In genomic region chr12:99545270-99545770, GRCm38 (mm10) we compare ENCODE assay signal across 28 mouse cellular contexts. TPM values are rescaled to one million over a fixed set of nuclear protein-coding genes. Genes with fewer than 3 reads are reported as not detected.
DNase-seq lines count a peak whose midpoint lies in the region; ATAC-seq and TF ChIP-seq lines count a peak whose summit lies in the region.
"Had no signal": no experiment of that assay in that cellular context is flagged by ENCODE, and none has a peak within 500 bp of the region (broad histone marks: within the 10 kb centered on the region; RNA-seq: fewer than 3 reads in every experiment).

No protein-coding gene starts in this region.

- H3K27me3 ChIP-seq in heart, adult 2 months (ENCODE audit: control insufficient read depth, insufficient read depth, low read length) = no peaks in the 10 kb centered on the region
- H3K27me3 ChIP-seq in kidney, postnatal 0 days (ENCODE audit: insufficient read depth, low read length) = no peaks in the 10 kb centered on the region
- H3K27me3 ChIP-seq in kidney, embryonic 14.5 days (ENCODE audit: control insufficient read depth, insufficient read depth, low read length) = no peaks in the 10 kb centered on the region
- H3K27me3 ChIP-seq: embryonic facial prominence, embryonic 13.5 days; forebrain, embryonic 12.5 days; limb, embryonic 13.5 days; lung, embryonic 15.5 days; midbrain, embryonic 13.5 days; neural tube, embryonic 13.5 days had no signal

- no peak overlapping the region for H3K4me2 ChIP-seq in kidney, postnatal 0 days (ENCODE audit: low read length)
- no peak overlapping the region for H3K4me2 ChIP-seq in kidney, embryonic 14.5 days (replicated peaks; ENCODE audit: low read depth, low read length)
- H3K4me2 ChIP-seq: embryonic facial prominence, embryonic 13.5 days; forebrain, embryonic 12.5 days; hindbrain, embryonic 14.5 days; limb, embryonic 13.5 days; liver, embryonic 11.5 days; lung, embryonic 15.5 days; midbrain, embryonic 13.5 days; neural tube, embryonic 13.5 days had no signal

- no peak for TF ChIP-seq POLR2A in heart, adult 2 months (IDR thresholded peaks at IDR 0.05; ENCODE audit: insufficient read depth, low read depth, low read length)

- no peak for TF ChIP-seq CTCF in heart, adult 2 months (IDR thresholded peaks at IDR 0.05)
- no peak for TF ChIP-seq CTCF in kidney, postnatal 0 days (IDR thresholded peaks at IDR 0.05; ENCODE audit: low read depth)

- no peaks in the 10 kb centered on the region for H3K9me3 ChIP-seq in kidney, postnatal 0 days (replicated peaks; ENCODE audit: low read length)
- no peaks in the 10 kb centered on the region for H3K9me3 ChIP-seq in kidney, embryonic 14.5 days (ENCODE audit: control insufficient read depth, low read length)
- H3K9me3 ChIP-seq: embryonic facial prominence, embryonic 13.5 days; heart, embryonic 10.5 days; lung, embryonic 15.5 days; neural tube, embryonic 13.5 days had no signal

- H3K4me3 ChIP-seq in heart, adult 2 months = no peak overlapping the region
- no peak overlapping the region for H3K4me3 ChIP-seq in kidney, postnatal 0 days (replicated peaks; ENCODE audit: low read depth, low read length)
- H3K4me3 ChIP-seq in kidney, embryonic 14.5 days (ENCODE audit: low read length) = no peak overlapping the region
- H3K4me3 ChIP-seq in brown adipose tissue, adult 24 weeks (ENCODE audit: insufficient read depth, low read depth, low read length) = no peak overlapping the region
- H3K4me3 ChIP-seq: embryonic facial prominence, embryonic 13.5 days; forebrain, embryonic 12.5 days; heart, embryonic 10.5 days; layer of hippocampus, adult 2 months; left cerebral cortex, adult 2 months; limb, embryonic 13.5 days; lung, embryonic 15.5 days; midbrain, embryonic 13.5 days; neural tube, embryonic 13.5 days had no signal

- no peak for TF ChIP-seq EP300 in heart, adult 2 months (IDR thresholded peaks at IDR 0.05; ENCODE audit: insufficient read depth, low read depth, low read length)

- no peak overlapping the region for H3K9ac ChIP-seq in heart, adult 2 months (ENCODE audit: low read depth, low read length)
- H3K9ac ChIP-seq in kidney, postnatal 0 days (ENCODE audit: low read depth, low read length) = no peak overlapping the region
- H3K9ac ChIP-seq in kidney, embryonic 14.5 days (ENCODE audit: low read depth, low read length) = no peak overlapping the region
- H3K9ac ChIP-seq: embryonic facial prominence, embryonic 13.5 days; forebrain, embryonic 12.5 days; hindbrain, embryonic 14.5 days; limb, embryonic 13.5 days; lung, embryonic 15.5 days; midbrain, embryonic 13.5 days; neural tube, embryonic 13.5 days had no signal

- no peak for ATAC-seq in kidney, postnatal 0 days (replicated peaks; ENCODE audit: low FRiP score, low read depth)
- no peak for ATAC-seq in kidney, embryonic 14.5 days (ENCODE audit: low FRiP score, low TSS enrichment)
- ATAC-seq: intestine, postnatal 0 days; midbrain, embryonic 13.5 days had no signal

- H3K4me1 ChIP-seq in heart, adult 2 months (ENCODE audit: control insufficient read depth, insufficient read depth, low read length) = peaks cover 12% of the 10 kb centered on the region
- H3K4me1 ChIP-seq in kidney, postnatal 0 days (replicated peaks; ENCODE audit: insufficient read depth, low read length) = no peaks in the 10 kb centered on the region
- no peaks in the 10 kb centered on the region for H3K4me1 ChIP-seq in kidney, embryonic 14.5 days (ENCODE audit: control insufficient read depth, insufficient read depth, low read length)
- peaks cover 16% of the 10 kb centered on the region for H3K4me1 ChIP-seq in brown adipose tissue, adult 24 weeks (ENCODE audit: control insufficient read depth, insufficient read depth, insufficient read length, low read length)
- H3K4me1 ChIP-seq: embryonic facial prominence, embryonic 13.5 days; forebrain, embryonic 12.5 days had no signal

- peaks cover 1% of the 10 kb centered on the region; the same call in 1 of the 2 replicates for H3K79me2 ChIP-seq in heart, adult 2 months (replicated peaks; ENCODE audit: control insufficient read depth, insufficient read depth, low read length)

- 56% methylated on average over 6 of the region's 6 CpGs for WGBS in heart, adult 2 months
- 28% methylated on average over 6 of the region's 6 CpGs for WGBS in kidney, postnatal 0 days
- WGBS in kidney, embryonic 14.5 days = 21% methylated on average over 6 of the region's 6 CpGs

- H3K27ac ChIP-seq in heart, adult 2 months = peak overlapping the region; percentile 55
- H3K27ac ChIP-seq in kidney, postnatal 0 days = no peak overlapping the region
- H3K27ac ChIP-seq in kidney, embryonic 14.5 days (ENCODE audit: low read depth, low read length) = no peak overlapping the region
- H3K27ac ChIP-seq in brown adipose tissue, adult 24 weeks (replicated peaks; ENCODE audit: low read depth, low read length) = peak overlapping the region; percentile 56
- H3K27ac ChIP-seq: embryonic facial prominence, embryonic 13.5 days; forebrain, embryonic 12.5 days; hindbrain, embryonic 14.5 days; layer of hippocampus, adult 2 months; left cerebral cortex, adult 2 months; limb, embryonic 13.5 days; lung, embryonic 15.5 days; midbrain, embryonic 13.5 days; neural tube, embryonic 13.5 days; stomach, postnatal 0 days had no signal

- peaks cover 12% of the 10 kb centered on the region for H3K36me3 ChIP-seq in heart, adult 2 months (ENCODE audit: control insufficient read depth, insufficient read depth, low read length)
- no peaks in the 10 kb centered on the region for H3K36me3 ChIP-seq in kidney, postnatal 0 days (ENCODE audit: insufficient read depth, low read length)
- no peaks in the 10 kb centered on the region for H3K36me3 ChIP-seq in kidney, embryonic 14.5 days (ENCODE audit: control insufficient read depth, insufficient read depth, low read length)
- H3K36me3 ChIP-seq: G1E; lung, embryonic 15.5 days; neural tube, embryonic 13.5 days had no signal

- DNase-seq in heart, adult 2 months = peak in 1 of 2 experiments; percentile 5
- no peak for DNase-seq in heart, postnatal 25 days (ENCODE audit: low spot score)
- peak; percentile 41 for DNase-seq in kidney, postnatal 0 days (ENCODE audit: low spot score)
- no peak for DNase-seq in cerebellum, postnatal 36 days
- DNase-seq: adrenal gland, adult 8-10 months; cerebellum, adult 11 months; cerebellum, adult 9-10 months; gastrocnemius, postnatal 36 days; kidney, adult 9 months; kidney, postnatal 25 days; right cerebral cortex, postnatal 4 days; thymus, postnatal 4 days had no signal

- intact Hi-C loops in heart, adult 2 months (cut with DNase I) = loop anchor here (5.0 kb wide), 1 partner anchor 448 kb away; no protein-coding TSS in a partner anchor
- intact Hi-C loops in heart, postnatal 25 days (cut with DNase I) = loop anchor here (5.0 to 10.0 kb wide), 2 partner anchors 211 to 448 kb away; no protein-coding TSS in a partner anchor

RNA-seq across cellular contexts. Expression of gene Foxn3, which starts 18.1 kb away (rescaled TPM):
- total RNA-seq in heart, adult 2 months (2021) = 100 to 1,000 TPM; 106 to 117 TPM
- 28.1 and 40.4 TPM in 2 replicates for polyA plus RNA-seq in heart, adult 2 months (2012; rRNA removed)
- total RNA-seq in heart, postnatal 25 days (2021) = 100 to 1,000 TPM; 115 to 120 TPM
- 52.1 and 54.0 TPM in 2 replicates for polyA plus RNA-seq in kidney, postnatal 0 days (2015; fragmentation: Nextera tagmentation; extraction: Ambion mirVana)
- polyA plus RNA-seq in kidney, embryonic 14.5 days (2014; fragmentation: Nextera tagmentation; extraction: Ambion mirVana) = 70.2 and 81.3 TPM in 2 replicates
- 21.5 and 28.9 TPM in 2 replicates for polyA plus RNA-seq in brown adipose tissue, adult 24 weeks (2012; ENCODE audit: insufficient read depth, insufficient read length, missing spikeins)

Comparison
In these comparisons a context has a peak if more than half of its experiments do, and no peak if none do; other contexts are left out.
1. H3K27ac ChIP-seq: peak in heart, adult 2 months (single experiment) and brown adipose tissue, adult 24 weeks (single experiment); none in kidney, postnatal 0 days (single experiment) and kidney, embryonic 14.5 days (single experiment).